In genomic region chr13:56641746-56642145, GRCm38 (mm10) we compare ENCODE assay signal across 8 mouse cellular contexts. TPM values are rescaled to one million over a fixed set of nuclear protein-coding genes. Genes with fewer than 3 reads are reported as not detected.
DNase-seq lines count a peak whose midpoint lies in the region; ATAC-seq lines count a peak whose summit lies in the region.

No protein-coding gene starts in this region.

- no peaks in the 10 kb centered on the region for H3K9me3 ChIP-seq in liver, embryonic 12.5 days (replicated peaks)

- no peaks in the 10 kb centered on the region for H3K36me3 ChIP-seq in liver, embryonic 12.5 days

- H3K4me1 ChIP-seq in liver, embryonic 12.5 days, result no peaks in the 10 kb centered on the region

- H3K27ac ChIP-seq in liver, embryonic 12.5 days, result no peak overlapping the region

- H3K9ac ChIP-seq in liver, embryonic 12.5 days, result no peak overlapping the region

- no peak overlapping the region for H3K4me2 ChIP-seq in liver, embryonic 12.5 days

- ATAC-seq in liver, embryonic 12.5 days, result no peak

- 71% methylated on average over 2 of the region's 2 CpGs for WGBS in liver, embryonic 12.5 days (ENCODE audit: insufficient replicate concordance)

- DNase-seq in cerebellum, adult 18-20 months, result peak; percentile 23 to 28
- no peak for DNase-seq in cerebellum, postnatal 4 days (ENCODE audit: low spot score in 2 of 2)
- peak; percentile 21 for DNase-seq in liver
- DNase-seq in adrenal gland, postnatal 10 days, result peak; percentile 65
- peak; percentile 39 for DNase-seq in kidney, postnatal 14 days
- DNase-seq in testis, postnatal 10 days (ENCODE audit: low spot score), result peak; percentile 57
- DNase-seq in cerebellum, postnatal 14 days, result no peak

- H3K4me3 ChIP-seq in liver, embryonic 12.5 days, result no peak overlapping the region

- H3K27me3 ChIP-seq in liver, embryonic 12.5 days (replicated peaks), result no peaks in the 10 kb centered on the region

RNA-seq across cellular contexts. Expression of gene Tgfbi, which starts 32.4 kb away (rescaled TPM):
- polyA plus RNA-seq in liver, embryonic 12.5 days (2016; fragmentation: Nextera tagmentation; extraction: Ambion mirVana), result 13.4 and 14.0 TPM in 2 replicates
- 10 to 100 TPM; 52.0 to 57.7 TPM for total RNA-seq in adrenal gland, postnatal 10 days (2021)

Comparison
In these comparisons a context has a peak if more than half of its experiments do, and no peak if none do; other contexts are left out.
1. DNase-seq: peak in cerebellum, adult 18-20 months (2 of 2), liver (single experiment), adrenal gland, postnatal 10 days (single experiment), kidney, postnatal 14 days (single experiment) and testis, postnatal 10 days (single experiment); none in cerebellum, postnatal 4 days (0 of 2) and cerebellum, postnatal 14 days (0 of 2).